Mouse (Mus musculus) cortical plate, adult 2 months (tissue): Measurements from ENCODE around the gene Ttc21a. TPM values are rescaled to one million over a fixed set of nuclear protein-coding genes. Genes with fewer than 3 reads are reported as not detected.

Source experiments
- H3K27ac ChIP-seq: fragments of 200-500 bp; 2 replicates; pipeline ENCODE4 v1.5.1; 2012; ENCODE audit warnings: low read length, control low read depth, inconsistent platforms; ENCODE audit not compliant: insufficient read depth
- H3K4me1 ChIP-seq: fragments of 200-500 bp; 2 replicates; pipeline ENCODE4 v1.6.1; 2011; ENCODE audit warnings: low read length; ENCODE audit not compliant: control insufficient read depth, insufficient read depth
- H3K4me3 ChIP-seq: fragments of 200-500 bp; 2 replicates; pipeline ENCODE4 v1.5.1; 2011; ENCODE audit warnings: mild to moderate bottlenecking, low read length, control low read depth; ENCODE audit not compliant: insufficient read depth
- CTCF ChIP-seq: fragments of 200-500 bp; IDR thresholded peaks from 2 replicates; pipeline ENCODE4 v1.5.1; 2011; ENCODE audit warnings: mild to moderate bottlenecking, control low read depth, low read length; ENCODE audit not compliant: insufficient read depth; ENCODE audit errors: extremely low read depth
- POLR2A ChIP-seq: fragments of 200-500 bp; IDR thresholded peaks from 2 replicates; pipeline ENCODE4 v1.6.1; 2011; ENCODE audit warnings: mild to moderate bottlenecking, low read length, control low read depth; ENCODE audit not compliant: insufficient read depth; ENCODE audit errors: extremely low read depth
- polyA plus RNA-seq: library from polyadenylated mRNA; depleted of rRNA; stranded (reverse); fragments of >200 nt; gene quantifications from 2 replicates; pipeline ENCODE4 v1.2.3, GENCODE M21; 2012

Gene Ttc21a
- polyA plus RNA-seq, 1 experiment = 0.63 TPM

DNA sequence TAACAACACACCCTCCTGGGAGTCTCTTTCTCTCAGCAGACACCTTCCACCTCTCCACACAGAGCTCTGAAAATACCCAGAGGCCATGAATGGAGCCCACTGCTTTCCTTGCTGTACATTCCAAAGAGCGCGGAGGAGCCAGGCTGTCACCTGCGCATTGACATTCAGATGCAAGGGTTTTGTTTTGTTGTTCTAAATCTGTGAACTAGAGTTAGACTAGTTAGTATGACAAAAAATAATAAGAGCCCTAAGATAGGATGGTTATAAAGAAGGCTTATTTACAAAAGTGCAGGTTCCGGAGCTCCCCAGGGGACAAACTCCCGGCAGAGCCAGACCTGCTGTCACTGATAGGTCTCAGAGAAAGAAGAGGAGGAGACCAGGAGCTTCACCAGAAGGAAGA lies 53.9 kb downstream of the Ttc21a start:
- no peak for TF ChIP-seq POLR2A
- TF ChIP-seq CTCF = no peak
- no peak overlapping the region for H3K4me3 ChIP-seq

DNA sequence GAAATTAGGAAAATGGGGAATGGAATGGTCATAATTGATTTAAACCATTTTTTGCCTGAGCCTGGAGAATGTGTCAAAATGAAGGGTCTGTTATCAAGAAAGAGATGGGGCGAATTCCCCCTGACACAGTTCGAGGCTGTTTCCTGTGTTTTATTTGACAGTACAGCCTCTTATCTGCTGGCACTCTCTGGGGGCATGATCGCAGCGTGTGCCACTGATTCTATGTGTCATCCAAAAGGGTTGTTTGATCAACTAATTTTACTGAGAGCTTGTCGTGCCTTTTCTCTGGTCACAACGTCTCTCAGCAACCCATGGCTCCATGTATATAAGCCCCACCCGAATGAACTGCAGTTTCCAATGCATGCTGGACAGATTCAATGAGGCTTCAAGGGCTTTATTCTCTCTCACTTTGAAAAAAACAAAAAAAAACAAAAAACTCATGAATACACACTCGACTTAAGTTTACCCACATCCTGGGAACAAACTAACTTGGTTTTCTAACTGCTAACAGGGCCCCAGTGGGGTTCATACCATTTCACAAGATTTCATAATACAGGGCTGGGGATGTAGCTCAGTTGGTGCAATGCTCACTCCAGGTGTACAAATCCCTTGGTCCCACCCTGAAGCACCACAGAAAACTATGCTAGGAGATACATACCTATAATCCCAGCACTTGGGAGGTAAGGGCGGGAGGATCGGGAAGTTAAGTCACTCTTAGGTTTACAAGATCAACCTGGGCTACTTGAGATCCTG lies 55.9 kb downstream of the Ttc21a start:
- Histone ChIP-seq H3K4me3 (no peak overlapping the region), H3K27ac (no peak overlapping the region), H3K4me1 (no peaks in the 10 kb centered on the region)
- no peak for TF ChIP-seq CTCF
- TF ChIP-seq POLR2A = no peak

More for the DNA sequence above, 53.9 kb downstream of the Ttc21a start:
- Histone ChIP-seq H3K4me1 (no peaks in the 10 kb centered on the region), H3K27ac (no peak overlapping the region)

- Histone ChIP-seq H3K4me3 (no peak overlapping the region), H3K27ac (no peak overlapping the region), H3K4me1 (no peaks in the 10 kb centered on the region)
- no peak for TF ChIP-seq CTCF
- TF ChIP-seq POLR2A = no peak
Measured at GRCm38 (mm10) chr9:119994207-119994606, 56.8 kb downstream of the Ttc21a start.

GRCm38 (mm10) chr9:119996080-119996479 lies 58.7 kb downstream of the Ttc21a start:
- no peak for TF ChIP-seq CTCF
- TF ChIP-seq POLR2A = no peak
- H3K27ac ChIP-seq = no peak overlapping the region
- no peak overlapping the region for H3K4me3 ChIP-seq
- H3K4me1 ChIP-seq = no peaks in the 10 kb centered on the region

DNA sequence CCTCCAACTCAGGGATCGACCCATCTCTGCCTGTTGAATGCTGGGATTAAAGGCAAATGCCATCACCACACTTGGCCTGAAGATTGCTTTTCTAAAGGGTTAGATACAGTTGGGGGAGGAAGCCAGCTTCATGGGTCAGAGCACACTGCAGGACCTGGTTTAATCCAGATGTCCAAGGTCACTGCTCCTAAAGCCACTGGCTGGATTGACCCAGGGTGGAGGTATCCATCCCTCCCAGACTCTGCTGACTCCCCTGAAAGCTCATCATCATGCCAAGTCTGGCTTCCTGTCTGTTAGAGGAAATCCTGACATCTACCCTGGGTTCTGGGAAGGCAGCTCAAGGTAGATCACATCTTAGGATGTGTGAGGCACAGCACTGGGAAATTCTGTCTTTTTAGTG lies 61.4 kb downstream of the Ttc21a start:
- peaks cover 2% of the 10 kb centered on the region; the same call in 1 of the 2 replicates for H3K4me1 ChIP-seq
- H3K27ac ChIP-seq = no peak overlapping the region
- TF ChIP-seq CTCF = no peak
- TF ChIP-seq POLR2A = no peak
- H3K4me3 ChIP-seq = no peak overlapping the region

- TF ChIP-seq POLR2A = no peak
- TF ChIP-seq CTCF = no peak
- H3K27ac ChIP-seq = no peak overlapping the region
Measured at GRCm38 (mm10) chr9:119999636-120000035, 62.2 kb downstream of the Ttc21a start.

GRCm38 (mm10) chr9:120000761-120001160 lies 63.4 kb downstream of the Ttc21a start:
- Histone ChIP-seq H3K4me1 (peaks cover 2% of the 10 kb centered on the region; the same call in 1 of the 2 replicates), H3K27ac (no peak overlapping the region), H3K4me3 (no peak overlapping the region)
- TF ChIP-seq POLR2A (no peak), CTCF (no peak)

More at GRCm38 (mm10) chr9:119999636-120000035, 62.2 kb downstream of the Ttc21a start:
- Histone ChIP-seq H3K4me1 (peaks cover 2% of the 10 kb centered on the region; the same call in 1 of the 2 replicates), H3K4me3 (no peak overlapping the region)

DNA sequence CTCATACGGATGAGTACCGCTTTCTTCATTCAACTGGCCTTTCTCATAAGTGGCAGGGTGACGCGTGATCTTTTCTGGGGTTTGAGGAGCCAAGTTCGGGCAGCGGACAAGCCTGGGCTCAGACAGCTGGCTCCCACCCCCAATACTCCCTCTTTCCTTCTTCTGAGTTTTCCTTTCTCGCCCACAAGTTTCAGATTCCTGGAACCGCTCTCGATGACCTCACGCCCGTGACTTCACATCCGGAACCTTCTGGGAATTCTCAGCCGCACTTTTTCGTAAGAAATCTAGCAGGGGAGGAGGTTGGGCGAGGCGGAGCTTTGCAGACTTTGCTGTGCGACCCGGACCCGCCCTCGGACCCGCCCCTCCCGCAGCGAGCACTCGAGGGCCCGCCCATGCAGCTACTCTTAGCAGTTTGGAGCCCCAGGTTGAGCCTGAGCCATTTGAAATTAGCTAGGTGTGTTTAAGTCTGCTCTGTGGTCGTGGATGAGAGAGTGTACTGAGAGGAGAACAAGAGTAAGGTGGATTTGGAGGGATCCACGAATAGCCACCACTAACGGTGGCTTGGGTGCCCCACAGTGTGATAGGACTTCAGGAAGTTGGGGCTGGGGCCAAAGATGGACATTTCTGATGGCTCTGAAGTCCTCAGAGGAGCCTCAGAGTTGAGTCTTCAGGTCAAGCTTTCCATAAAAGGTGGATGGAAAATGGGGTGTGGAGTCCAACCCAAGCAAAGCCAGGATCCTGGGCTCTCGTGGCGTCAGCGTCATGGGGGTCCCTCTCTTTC lies 64.7 kb downstream of the Ttc21a start:
- H3K4me3 ChIP-seq = peak overlapping the region; percentile 28
- H3K4me1 ChIP-seq = peaks cover 2% of the 10 kb centered on the region; the same call in 1 of the 2 replicates
- no peak overlapping the region for H3K27ac ChIP-seq
- TF ChIP-seq POLR2A (no peak), CTCF (no peak)

- H3K4me1 ChIP-seq = peaks cover 2% of the 10 kb centered on the region; the same call in 1 of the 2 replicates
- no peak overlapping the region for H3K4me3 ChIP-seq
- TF ChIP-seq CTCF = no peak
- no peak for TF ChIP-seq POLR2A
- no peak overlapping the region for H3K27ac ChIP-seq
Measured at GRCm38 (mm10) chr9:120002893-120003292, 65.5 kb downstream of the Ttc21a start.

DNA sequence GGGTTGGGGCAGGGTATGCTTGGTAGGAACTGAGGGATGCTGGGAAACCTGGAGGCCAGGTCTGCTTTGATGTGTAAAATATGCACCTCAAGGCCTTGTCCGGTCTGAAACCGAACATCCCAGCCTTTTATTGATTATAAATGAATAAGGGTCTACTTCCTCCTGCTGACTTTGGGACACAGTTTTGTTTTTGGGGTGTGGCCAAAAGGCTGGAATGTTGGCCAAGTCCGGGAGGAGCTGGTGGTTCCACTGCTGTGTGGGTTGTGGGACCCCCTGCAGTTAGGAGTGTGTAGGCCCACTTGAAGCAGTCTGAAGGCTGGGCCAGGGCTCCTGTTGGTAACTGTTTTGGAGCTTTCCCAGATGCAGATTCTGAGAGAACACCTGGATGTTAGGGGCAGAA lies 68.5 kb downstream of the Ttc21a start:
- TF ChIP-seq POLR2A = no peak
- TF ChIP-seq CTCF = no peak
- Histone ChIP-seq H3K27ac (no peak overlapping the region), H3K4me1 (peaks cover 2% of the 10 kb centered on the region; the same call in 1 of the 2 replicates), H3K4me3 (no peak overlapping the region)
